Mouse (Mus musculus) left cerebral cortex, postnatal 14 days (tissue): ENCODE results near the gene Nfkbil1. TPM values are rescaled to one million over a fixed set of nuclear protein-coding genes. Genes with fewer than 3 reads are reported as not detected.

ENCODE experiments used
- microRNA-seq, 2 experiments: library from miRNA; unstranded; fragments of <30 nt; microRNA quantifications; one replicate each; pipeline ENCODE4 v1.2.0; 2022
- total RNA-seq, 2 experiments: library from RNA; stranded (reverse); gene quantifications; 2 replicates each; pipeline ENCODE4 v1.2.3; 2021

Gene Nfkbil1
- total RNA-seq, 2 experiments from 2014 or later, result 12.2 to 14.3 TPM

Small RNAs within 50 kb of the gene (microRNA-seq; reads per million reads assigned to microRNA genes)
- gene Mir6973a, result 0 reads per million in 2 experiments
- 0.34 to 0.53 reads per million in 2 experiments for gene Mir6974
- gene Mir6975, result 1.0 to 2.6 reads per million in 2 experiments
- 0 reads per million in 2 experiments for gene Mir8094

Other genes with a start within 250 kb of the Nfkbil1 start
- 10 to 100 TPM; 43.1 to 48.6 TPM for gene Vars, start 234.8 kb downstream of the Nfkbil1 start, total RNA-seq
- under 1 TPM; 0.17 to 0.24 TPM for gene Vwa7, start 219.2 kb downstream of the Nfkbil1 start, total RNA-seq
- under 1 TPM in 1 of 2 experiments, not detected in 1; 0.92 TPM for gene Sapcd1, start 207.8 kb downstream of the Nfkbil1 start, total RNA-seq
- under 1 TPM; 0.59 to 0.75 TPM for gene Msh5, start 189.0 kb downstream of the Nfkbil1 start, total RNA-seq
- 10 to 100 TPM; 10.1 to 13.8 TPM for gene Clic1, start 185.8 kb downstream of the Nfkbil1 start, total RNA-seq
- 10 to 100 TPM; 16.9 to 19.4 TPM for gene Ddah2, start 176.8 kb downstream of the Nfkbil1 start, total RNA-seq
- gene Ly6g6c, start 170.4 kb downstream of the Nfkbil1 start, total RNA-seq, result not detected
- not detected for gene Mpig6b, start 169.6 kb downstream of the Nfkbil1 start, total RNA-seq
- 1 to 10 TPM; 2.4 to 2.9 TPM for gene Ly6g6e, start 158.9 kb downstream of the Nfkbil1 start, total RNA-seq
- gene Ly6g6d, start 157.7 kb downstream of the Nfkbil1 start, total RNA-seq, result 1 to 10 TPM in 1 of 2 experiments, not detected in 1; 1.2 TPM
- not detected for gene Ly6g6f, start 150.2 kb downstream of the Nfkbil1 start, total RNA-seq
- 100 to 1,000 TPM; 101 to 113 TPM for gene Abhd16a, start 146.5 kb downstream of the Nfkbil1 start, total RNA-seq
- not detected for gene Ly6g5c, start 127.5 kb downstream of the Nfkbil1 start, total RNA-seq
- gene Ly6g5b, start 120.4 kb downstream of the Nfkbil1 start, total RNA-seq, result under 1 TPM in 1 of 2 experiments, not detected in 1; 0.59 TPM
- 10 to 100 TPM; 13.2 to 13.8 TPM for gene Gpank1, start 114.3 kb downstream of the Nfkbil1 start, total RNA-seq
- gene Csnk2b, start 113.7 kb downstream of the Nfkbil1 start, total RNA-seq, result 100 to 1,000 TPM; 195 to 225 TPM
- 10 to 100 TPM; 24.6 TPM for gene D17H6S53E, start 109.4 kb downstream of the Nfkbil1 start, total RNA-seq
- gene Apom, start 103.7 kb downstream of the Nfkbil1 start, total RNA-seq, result not detected
- 100 to 1,000 TPM; 285 to 306 TPM for gene Bag6, start 100.6 kb downstream of the Nfkbil1 start, total RNA-seq
- 100 to 1,000 TPM; 272 to 274 TPM for gene Prrc2a, start 70.9 kb downstream of the Nfkbil1 start, total RNA-seq
- 10 to 100 TPM; 10.6 to 12.3 TPM for gene Aif1, start 59.7 kb downstream of the Nfkbil1 start, total RNA-seq
- 1 to 10 TPM; 5.8 to 7.8 TPM for gene Lst1, start 47.4 kb downstream of the Nfkbil1 start, total RNA-seq
- 1 to 10 TPM in 1 of 2 experiments, under 1 TPM in 1; 0.55 to 1.0 TPM for gene Ltb, start 41.4 kb downstream of the Nfkbil1 start, total RNA-seq
- gene Tnf, start 33.8 kb downstream of the Nfkbil1 start, total RNA-seq, result not detected
- under 1 TPM; 0.42 to 0.72 TPM for gene Lta, start 30.4 kb downstream of the Nfkbil1 start, total RNA-seq
- not detected for gene Gm16181, start 15.0 kb downstream of the Nfkbil1 start, total RNA-seq
- gene Atp6v1g2, start 2.1 kb downstream of the Nfkbil1 start, total RNA-seq, result 100 to 1,000 TPM; 454 to 455 TPM
- 100 to 1,000 TPM; 221 to 230 TPM for gene Ddx39b, start 6.0 kb upstream of the Nfkbil1 start, total RNA-seq
- 10 to 100 TPM; 18.1 to 18.5 TPM for gene H2-D1, start 26.9 kb upstream of the Nfkbil1 start, total RNA-seq
- gene H2-Q1, start 84.6 kb upstream of the Nfkbil1 start, total RNA-seq, result under 1 TPM; 0.48 to 0.74 TPM
- 1 to 10 TPM in 1 of 2 experiments, under 1 TPM in 1; 0.48 to 2.2 TPM for gene H2-Q2, start 106.5 kb upstream of the Nfkbil1 start, total RNA-seq
- 1 to 10 TPM in 1 of 2 experiments, under 1 TPM in 1; 0.85 to 1.4 TPM for gene H2-Q4, start 143.8 kb upstream of the Nfkbil1 start, total RNA-seq
- gene H2-Q6, start 189.1 kb upstream of the Nfkbil1 start, total RNA-seq, result not detected
- under 1 TPM; 0.35 to 0.36 TPM for gene H2-Q7, start 203.4 kb upstream of the Nfkbil1 start, total RNA-seq
- under 1 TPM; 0.13 to 0.27 TPM for gene H2-Q10, start 234.3 kb upstream of the Nfkbil1 start, total RNA-seq